Mouse (Mus musculus) liver, embryonic 12.5 days (tissue): ENCODE measurements around the gene Nfatc2. TPM values are rescaled to one million over a fixed set of nuclear protein-coding genes. Genes with fewer than 3 reads are reported as not detected.

Source experiments
- ATAC-seq: fragments of 200-750 bp; cut with Nextera tagmentation; 2 replicates; pipeline ENCODE4 v1.8.0; 2017; ENCODE audit warnings: moderate number of reproducible peaks, mild to moderate bottlenecking, moderate library complexity
- H3K27ac ChIP-seq: fragments of 300-500 bp; sonication (generic); 2 replicates; pipeline ENCODE4 v1.5.1; 2016; ENCODE audit warnings: mild to moderate bottlenecking
- H3K27me3 ChIP-seq: fragments of 300-500 bp; sonication (generic); replicated peaks from 2 replicates; pipeline ENCODE4 v1.6.1; 2016; ENCODE audit warnings: mild to moderate bottlenecking, moderate library complexity
- H3K36me3 ChIP-seq: fragments of 300-500 bp; sonication (generic); 2 replicates; pipeline ENCODE4 v1.6.1; 2016; ENCODE audit warnings: mild to moderate bottlenecking, moderate library complexity
- H3K4me1 ChIP-seq: fragments of 300-500 bp; sonication (generic); 2 replicates; pipeline ENCODE4 v1.6.1; 2016
- H3K4me2 ChIP-seq: fragments of 300-500 bp; sonication (generic); 2 replicates; pipeline ENCODE4 v1.6.1; 2016; ENCODE audit warnings: mild to moderate bottlenecking, moderate library complexity
- H3K4me3 ChIP-seq: fragments of 300-500 bp; sonication (generic); 2 replicates; pipeline ENCODE4 v1.5.1; 2016; ENCODE audit warnings: mild to moderate bottlenecking, moderate library complexity
- H3K9ac ChIP-seq: fragments of 300-500 bp; sonication (generic); 2 replicates; pipeline ENCODE4 v1.6.1; 2016; ENCODE audit warnings: mild to moderate bottlenecking, moderate library complexity
- H3K9me3 ChIP-seq: fragments of 300-500 bp; sonication (generic); replicated peaks from 2 replicates; pipeline ENCODE4 v1.6.1; 2016; ENCODE audit warnings: mild to moderate bottlenecking, moderate library complexity
- WGBS: fragments of 180-500 bp; shearing (Covaris S2); methylation state at CpG from one replicate; pipeline ENCODE4 v1.1.7; 2016; ENCODE audit not compliant: insufficient replicate concordance; 5-methylcytosine and 5-hydroxymethylcytosine counted together
- polyA plus RNA-seq: library from polyadenylated mRNA; unstranded; fragments of >200 nt; fragmentation: Nextera tagmentation; extraction: Ambion mirVana; gene quantifications from 2 replicates; pipeline ENCODE4 v1.2.1, GENCODE M21; 2016

The Nfatc2 gene
- polyA plus RNA-seq, 1 experiment from 2014 or later: 0.29 TPM

DNA sequence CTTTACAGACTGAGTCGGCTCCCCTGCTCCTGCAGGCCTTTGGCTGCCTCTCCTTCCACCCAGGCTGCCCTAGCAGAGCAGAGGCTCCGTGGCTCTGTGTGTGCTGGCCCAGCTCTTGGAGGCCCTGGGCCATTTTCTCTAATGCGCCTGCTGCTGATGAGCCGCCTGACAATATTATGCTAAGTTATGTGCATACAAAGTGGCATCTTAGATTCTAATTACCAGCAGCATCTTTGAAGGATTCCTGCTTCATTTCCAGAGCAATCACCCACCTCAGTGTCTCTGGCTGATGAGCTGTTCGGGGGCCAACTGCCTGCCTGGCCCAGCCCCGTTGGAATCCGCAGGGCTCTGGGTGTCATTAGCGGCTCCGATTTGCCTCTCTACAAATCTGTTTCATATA, 24.9 kb upstream of the Nfatc2 start:
- WGBS: 78% methylated on average over 9 of the region's 9 CpGs
- Histone ChIP-seq H3K4me2 (no peak overlapping the region), H3K36me3 (no peaks in the 10 kb centered on the region), H3K27me3 (peaks cover 28% of the 10 kb centered on the region), H3K27ac (no peak overlapping the region), H3K9ac (no peak overlapping the region), H3K9me3 (no peaks in the 10 kb centered on the region), H3K4me3 (no peak overlapping the region), H3K4me1 (no peaks in the 10 kb centered on the region)
- ATAC-seq: no peak

DNA sequence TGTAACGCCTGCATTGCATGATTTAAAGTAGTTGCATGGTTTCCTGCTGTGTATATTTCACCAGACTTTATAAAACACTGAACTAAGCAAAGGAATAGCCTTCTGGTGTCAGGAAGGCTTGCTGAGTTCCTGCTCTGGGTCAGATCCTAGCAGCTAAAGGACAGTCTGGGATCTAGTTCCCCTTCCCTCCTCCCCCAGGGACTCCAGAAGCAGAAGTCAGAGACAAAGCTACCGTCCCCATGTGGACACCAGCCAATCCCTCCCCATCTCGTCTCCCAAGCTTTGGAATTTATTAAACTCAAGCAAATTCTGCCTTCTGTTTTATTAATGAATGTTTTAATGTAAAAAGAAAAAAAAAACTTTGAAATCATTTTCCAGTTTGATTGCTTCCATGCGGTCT, 23.6 kb upstream of the Nfatc2 start:
- WGBS: 46% methylated on average over 4 of the region's 4 CpGs
- H3K27ac ChIP-seq: no peak overlapping the region
- H3K4me3 ChIP-seq: no peak overlapping the region
- H3K36me3 ChIP-seq: no peaks in the 10 kb centered on the region
- no peak overlapping the region for H3K4me2 ChIP-seq
- no peaks in the 10 kb centered on the region for H3K9me3 ChIP-seq
- no peak for ATAC-seq
- no peaks in the 10 kb centered on the region for H3K4me1 ChIP-seq
- H3K9ac ChIP-seq: no peak overlapping the region
- H3K27me3 ChIP-seq: peaks cover 22% of the 10 kb centered on the region

DNA sequence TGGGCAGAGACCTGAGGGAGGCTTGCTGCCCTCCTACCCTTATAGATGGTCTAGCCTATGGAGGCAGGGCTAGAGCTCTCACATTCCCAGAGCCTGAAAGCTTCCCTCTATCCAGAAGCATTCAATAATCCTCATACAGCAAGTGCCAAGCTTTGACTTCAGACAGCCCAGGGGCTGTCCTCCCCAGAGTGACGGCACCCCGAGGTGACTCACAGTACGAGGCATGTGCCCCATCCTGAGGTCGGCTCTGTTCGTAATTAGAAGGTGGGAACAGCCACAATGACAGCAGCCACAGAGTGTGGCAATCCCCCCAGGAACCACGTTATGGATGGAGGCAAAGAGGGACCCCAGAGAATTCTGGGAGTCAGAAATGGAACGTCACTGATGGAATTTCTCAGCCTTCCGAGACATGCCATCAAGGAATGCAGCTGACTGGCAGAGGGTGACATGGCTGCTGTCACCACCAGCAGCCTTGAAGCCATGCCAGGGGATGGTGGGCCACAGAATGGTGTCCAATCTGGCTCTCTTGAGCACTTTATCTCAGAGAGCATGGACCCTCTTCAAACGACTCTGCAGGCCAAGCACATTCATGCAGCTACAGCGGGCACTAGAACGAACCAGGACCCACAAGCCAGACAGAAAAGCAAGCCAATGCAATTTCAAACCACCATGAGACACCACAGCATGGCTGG, 19.8 kb upstream of the Nfatc2 start:
- Histone ChIP-seq H3K36me3 (no peaks in the 10 kb centered on the region), H3K4me1 (no peaks in the 10 kb centered on the region), H3K9ac (no peak overlapping the region), H3K27ac (no peak overlapping the region), H3K4me2 (no peak overlapping the region), H3K9me3 (no peaks in the 10 kb centered on the region), H3K27me3 (peaks cover 4% of the 10 kb centered on the region), H3K4me3 (no peak overlapping the region)
- no peak for ATAC-seq
- WGBS: 61% methylated on average over 11 of the region's 11 CpGs

- Histone ChIP-seq H3K9ac (no peak overlapping the region), H3K9me3 (no peaks in the 10 kb centered on the region), H3K27ac (no peak overlapping the region), H3K27me3 (no peaks in the 10 kb centered on the region; the same call in 1 of the 2 replicates), H3K36me3 (no peaks in the 10 kb centered on the region), H3K4me1 (peaks cover 4% of the 10 kb centered on the region; the same call in 1 of the 2 replicates), H3K4me2 (no peak overlapping the region), H3K4me3 (no peak overlapping the region)
- 76% methylated on average over 15 of the region's 15 CpGs for WGBS
- no peak for ATAC-seq
Observed at GRCm38 (mm10) chr2:168618205-168618717, 16.8 kb upstream of the Nfatc2 start.

DNA sequence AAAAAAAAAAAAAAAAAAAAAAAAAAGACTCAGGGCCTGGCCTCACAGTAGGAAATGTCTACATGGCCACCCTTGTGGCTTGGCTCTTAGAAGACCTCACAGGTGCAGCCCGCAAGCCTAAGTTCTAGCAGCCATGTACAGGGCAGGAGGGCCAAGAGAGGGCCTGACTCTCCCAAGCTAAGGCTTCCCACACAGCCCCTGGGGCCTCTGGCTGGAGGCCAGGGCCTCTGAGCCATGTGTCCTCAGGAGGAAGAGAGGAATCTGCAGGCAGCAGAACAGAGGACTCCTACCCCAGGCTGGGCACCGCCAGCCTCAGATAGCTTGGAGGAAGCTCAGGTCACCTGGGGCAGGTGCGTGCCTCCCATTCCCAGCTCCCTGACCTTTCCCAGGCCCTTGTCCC, 13.7 kb upstream of the Nfatc2 start:
- peaks cover 9% of the 10 kb centered on the region; the same call in 1 of the 2 replicates for H3K4me1 ChIP-seq
- ATAC-seq: no peak

GRCm38 (mm10) chr2:168614170-168614872, 12.9 kb upstream of the Nfatc2 start:
- Histone ChIP-seq H3K27me3 (peaks cover 8% of the 10 kb centered on the region), H3K27ac (no peak overlapping the region), H3K36me3 (no peaks in the 10 kb centered on the region), H3K9ac (no peak overlapping the region), H3K4me1 (peaks cover 9% of the 10 kb centered on the region; the same call in 1 of the 2 replicates), H3K4me3 (no peak overlapping the region), H3K9me3 (no peaks in the 10 kb centered on the region), H3K4me2 (no peak overlapping the region)
- 69% methylated on average over 18 of the region's 18 CpGs for WGBS
- ATAC-seq: no peak

More for the DNA sequence above, 13.7 kb upstream of the Nfatc2 start:
- Histone ChIP-seq H3K9me3 (no peaks in the 10 kb centered on the region), H3K4me3 (no peak overlapping the region), H3K27ac (no peak overlapping the region), H3K9ac (no peak overlapping the region), H3K36me3 (no peaks in the 10 kb centered on the region), H3K27me3 (peaks cover 8% of the 10 kb centered on the region), H3K4me2 (no peak overlapping the region)
- WGBS: 76% methylated on average over 3 of the region's 3 CpGs

DNA sequence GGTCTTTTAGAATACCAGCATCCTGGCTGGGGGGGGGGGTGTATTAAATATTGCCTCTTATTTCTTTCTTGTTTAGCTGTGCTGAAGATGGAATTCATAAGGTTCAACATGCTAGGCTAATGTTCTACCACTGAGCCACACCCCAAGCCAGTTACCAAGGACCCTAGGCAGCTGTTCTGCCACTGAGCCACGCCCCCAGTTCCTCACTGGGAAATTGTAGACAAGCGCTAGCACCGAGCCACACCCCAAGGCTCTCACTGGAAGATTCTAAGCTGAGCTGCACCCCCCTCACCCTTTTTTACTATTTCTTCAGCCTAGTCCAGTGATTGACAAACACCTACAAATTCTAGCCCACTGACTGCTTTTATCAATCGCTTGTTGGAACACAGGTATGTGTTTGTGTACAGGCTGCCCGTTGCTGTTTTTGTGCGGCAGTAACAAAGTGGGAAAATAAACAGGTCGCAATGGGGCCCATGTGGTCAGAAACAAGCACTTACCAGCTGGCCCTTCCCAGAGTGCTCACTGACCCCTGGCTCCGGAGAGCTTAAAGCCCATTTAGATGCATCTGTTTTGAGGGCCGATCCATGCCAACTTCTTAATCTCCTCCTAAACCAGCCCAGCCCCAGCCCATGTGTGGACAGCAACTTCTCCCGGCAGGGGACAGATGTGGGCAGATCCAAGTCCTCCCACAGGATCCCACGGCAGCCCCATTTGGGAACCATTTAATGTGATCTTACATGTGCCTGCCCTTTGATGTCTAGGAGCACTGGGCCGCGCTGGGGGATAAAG, 11.8 kb upstream of the Nfatc2 start:
- no peak overlapping the region for H3K4me2 ChIP-seq
- no peaks in the 10 kb centered on the region for H3K36me3 ChIP-seq
- H3K4me3 ChIP-seq: no peak overlapping the region
- WGBS: 63% methylated on average over 13 of the region's 13 CpGs
- H3K27ac ChIP-seq: no peak overlapping the region
- H3K9ac ChIP-seq: no peak overlapping the region
- H3K4me1 ChIP-seq: peaks cover 9% of the 10 kb centered on the region; the same call in 1 of the 2 replicates
- H3K27me3 ChIP-seq: peaks cover 11% of the 10 kb centered on the region
- ATAC-seq: no peak
- no peaks in the 10 kb centered on the region for H3K9me3 ChIP-seq

- Histone ChIP-seq H3K4me3 (no peak overlapping the region), H3K4me1 (peaks cover 9% of the 10 kb centered on the region; the same call in 1 of the 2 replicates), H3K9ac (no peak overlapping the region), H3K27ac (no peak overlapping the region), H3K36me3 (no peaks in the 10 kb centered on the region), H3K9me3 (no peaks in the 10 kb centered on the region), H3K4me2 (no peak overlapping the region), H3K27me3 (peaks cover 16% of the 10 kb centered on the region)
- WGBS: 63% methylated on average over 3 of the region's 3 CpGs
- no peak for ATAC-seq
Observed at GRCm38 (mm10) chr2:168610941-168611340, 9.5 kb upstream of the Nfatc2 start.

DNA sequence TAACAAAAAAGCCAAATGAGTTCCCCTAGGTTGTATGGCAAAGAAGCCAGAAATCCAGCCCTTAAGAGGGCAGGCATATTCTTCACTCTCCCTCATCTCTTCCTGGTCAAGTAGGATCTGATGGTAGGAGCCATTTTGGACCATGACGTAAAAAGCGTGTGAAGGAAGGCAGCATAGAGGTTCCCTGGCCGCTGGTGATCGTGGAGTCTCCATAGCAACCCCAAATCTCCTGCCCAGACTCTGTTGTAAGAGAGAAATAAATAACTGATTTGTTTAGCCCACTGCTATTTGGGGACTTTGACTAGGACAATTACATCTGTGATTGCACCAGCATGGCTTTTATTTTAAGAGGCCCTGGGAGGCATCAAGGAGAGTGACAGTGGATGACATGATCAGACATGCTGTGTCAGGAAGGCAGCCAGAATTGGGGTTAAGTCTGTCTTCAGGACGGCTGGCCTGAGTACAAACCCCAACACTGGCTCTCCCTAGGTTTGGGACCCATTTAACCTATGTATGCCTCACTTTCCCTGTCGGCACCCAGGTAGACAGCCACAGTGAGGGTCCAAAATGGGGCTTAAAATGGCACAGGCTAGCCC, 8.3 kb upstream of the Nfatc2 start:
- H3K9me3 ChIP-seq: no peaks in the 10 kb centered on the region
- ATAC-seq: no peak
- WGBS: 64% methylated on average over 6 of the region's 6 CpGs

GRCm38 (mm10) chr2:168608125-168608564, 6.7 kb upstream of the Nfatc2 start:
- Histone ChIP-seq H3K4me3 (no peak overlapping the region), H3K4me2 (no peak overlapping the region), H3K9me3 (no peaks in the 10 kb centered on the region), H3K4me1 (peaks cover 16% of the 10 kb centered on the region), H3K27ac (no peak overlapping the region), H3K9ac (no peak overlapping the region), H3K36me3 (no peaks in the 10 kb centered on the region), H3K27me3 (peaks cover 30% of the 10 kb centered on the region)
- WGBS: 54% methylated on average over 9 of the region's 9 CpGs
- no peak for ATAC-seq

More for the DNA sequence above, 8.3 kb upstream of the Nfatc2 start:
- no peak overlapping the region for H3K4me3 ChIP-seq
- H3K9ac ChIP-seq: no peak overlapping the region
- peaks cover 14% of the 10 kb centered on the region for H3K4me1 ChIP-seq
- H3K27me3 ChIP-seq: peaks cover 16% of the 10 kb centered on the region
- H3K4me2 ChIP-seq: no peak overlapping the region
- H3K36me3 ChIP-seq: no peaks in the 10 kb centered on the region
- H3K27ac ChIP-seq: no peak overlapping the region

- WGBS: 21% methylated on average over 16 of the region's 16 CpGs
- Histone ChIP-seq H3K9me3 (no peaks in the 10 kb centered on the region), H3K36me3 (no peaks in the 10 kb centered on the region), H3K4me3 (no peak overlapping the region), H3K9ac (no peak overlapping the region), H3K27me3 (peaks cover 57% of the 10 kb centered on the region), H3K4me2 (no peak overlapping the region), H3K27ac (no peak overlapping the region), H3K4me1 (peaks cover 20% of the 10 kb centered on the region)
- no peak for ATAC-seq
Observed at GRCm38 (mm10) chr2:168604655-168605070, 3.2 kb upstream of the Nfatc2 start.
